Mouse (Mus musculus) liver, postnatal 0 days (tissue): ENCODE data around the gene Krt80. TPM values are rescaled to one million over a fixed set of nuclear protein-coding genes. Genes with fewer than 3 reads are reported as not detected.

Experiments used
- ATAC-seq: fragments of 200-750 bp; cut with Nextera tagmentation; 2 replicates; pipeline ENCODE4 v1.8.0; 2017; ENCODE audit warnings: mild to moderate bottlenecking, moderate library complexity
- DNase-seq: peaks from one replicate; pipeline ENCODE4 v3.0.0-alpha.2; 2016
- H3K27ac ChIP-seq: fragments of 300-500 bp; sonication (generic); 2 replicates; pipeline ENCODE4 v1.5.1; 2014; ENCODE audit warnings: antibody characterized with exemption, moderate library complexity, mild to moderate bottlenecking, low read depth
- H3K27me3 ChIP-seq: fragments of 300-500 bp; sonication (generic); 2 replicates; pipeline ENCODE4 v1.6.1; 2014; ENCODE audit warnings: low read length, control low read depth, mixed read lengths; ENCODE audit not compliant: insufficient read depth
- H3K36me3 ChIP-seq: fragments of 300-500 bp; sonication (generic); replicated peaks from 2 replicates; pipeline ENCODE4 v1.6.1; 2014; ENCODE audit warnings: mild to moderate bottlenecking, control low read depth, low read length, moderate library complexity, mixed read lengths; ENCODE audit not compliant: insufficient read depth
- H3K4me1 ChIP-seq: fragments of 300-500 bp; sonication (generic); 2 replicates; pipeline ENCODE4 v1.6.1; 2014; ENCODE audit warnings: antibody characterized with exemption, mild to moderate bottlenecking, control low read depth; ENCODE audit not compliant: insufficient read depth
- H3K4me2 ChIP-seq: fragments of 300-500 bp; sonication (generic); 2 replicates; pipeline ENCODE4 v1.6.1; 2014; ENCODE audit warnings: low read depth, mild to moderate bottlenecking, low read length, moderate library complexity, mixed read lengths
- H3K4me3 ChIP-seq: fragments of 300-500 bp; sonication (generic); 2 replicates; pipeline ENCODE4 v1.5.1; 2014; ENCODE audit warnings: low read depth, low read length
- H3K9ac ChIP-seq: fragments of 300-500 bp; sonication (generic); replicated peaks from 2 replicates; pipeline ENCODE4 v1.6.1; 2014; ENCODE audit warnings: mild to moderate bottlenecking, moderate library complexity
- H3K9me3 ChIP-seq: fragments of 300-500 bp; sonication (generic); 2 replicates; pipeline ENCODE4 v1.6.1; 2016; ENCODE audit warnings: mild to moderate bottlenecking, control low read depth, low read length, mixed read lengths
- CTCF ChIP-seq: sonication (generic); IDR thresholded peaks from 2 replicates; pipeline ENCODE4 v1.5.1; 2016; ENCODE audit warnings: antibody characterized with exemption, low read depth
- EP300 ChIP-seq: IDR thresholded peaks from 2 replicates; pipeline ENCODE4 v1.6.1; 2016; ENCODE audit warnings: antibody characterized with exemption, low read depth, mild to moderate bottlenecking
- WGBS: fragments of 180-500 bp; shearing (Covaris S2); extraction: QIAGEN DNeasy Blood & Tissue Kit; methylation state at CpG from one replicate; pipeline ENCODE4 v1.1.7; 2014; ENCODE audit not compliant: insufficient replicate concordance; 5-methylcytosine and 5-hydroxymethylcytosine counted together
- polyA plus RNA-seq: library from polyadenylated mRNA; unstranded; fragments of >200 nt; fragmentation: Nextera tagmentation; extraction: Ambion mirVana; gene quantifications from 2 replicates; pipeline ENCODE4 v1.2.1, GENCODE M21; 2015

The Krt80 gene
- polyA plus RNA-seq, 1 experiment from 2014 or later: 0.38 TPM

GRCm38 (mm10) chr15:101366926-101367325 lies 3.0 kb downstream of the Krt80 start:
- no peak for DNase-seq
- Histone ChIP-seq H3K4me1 (no peaks in the 10 kb centered on the region), H3K36me3 (no peaks in the 10 kb centered on the region), H3K4me3 (no peak overlapping the region), H3K9ac (no peak overlapping the region), H3K9me3 (no peaks in the 10 kb centered on the region), H3K27ac (no peak overlapping the region), H3K4me2 (no peak overlapping the region), H3K27me3 (peaks cover 5% of the 10 kb centered on the region)
- TF ChIP-seq EP300: no peak
- TF ChIP-seq CTCF: no peak
- WGBS: 78% methylated on average over 2 of the region's 2 CpGs
- no peak for ATAC-seq

DNA sequence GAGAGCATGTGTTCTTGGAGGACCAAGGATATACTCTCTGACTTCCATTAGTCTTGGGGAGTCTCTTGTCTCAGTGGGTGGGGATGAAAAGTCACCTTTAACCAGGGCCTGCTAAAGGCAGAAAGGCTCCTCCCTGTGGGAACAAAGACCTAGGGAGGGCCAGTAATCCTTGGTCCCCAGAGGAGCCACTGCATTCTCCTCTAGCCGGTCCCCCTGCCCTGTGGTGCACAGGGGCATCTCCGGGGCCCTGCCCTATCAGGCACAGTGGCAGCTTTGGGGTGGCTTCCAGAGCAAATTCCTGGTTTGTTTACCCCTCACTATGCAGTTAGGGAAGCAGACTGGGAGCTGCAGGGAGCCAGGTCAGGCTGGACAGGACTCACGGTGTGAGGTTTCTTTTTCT lies 3.5 kb downstream of the Krt80 start:
- Histone ChIP-seq H3K27me3 (peaks cover 5% of the 10 kb centered on the region), H3K36me3 (no peaks in the 10 kb centered on the region), H3K9me3 (no peaks in the 10 kb centered on the region), H3K4me1 (no peaks in the 10 kb centered on the region), H3K9ac (no peak overlapping the region), H3K4me3 (no peak overlapping the region), H3K4me2 (no peak overlapping the region), H3K27ac (no peak overlapping the region)
- DNase-seq (no peak), ATAC-seq (no peak)
- WGBS: 60% methylated on average over 3 of the region's 3 CpGs
- TF ChIP-seq CTCF (no peak), EP300 (no peak)

GRCm38 (mm10) chr15:101365721-101366120 lies 4.2 kb downstream of the Krt80 start:
- H3K4me2 ChIP-seq: no peak overlapping the region
- H3K4me1 ChIP-seq: no peaks in the 10 kb centered on the region
- ATAC-seq: no peak
- peaks cover 5% of the 10 kb centered on the region for H3K27me3 ChIP-seq
- no peaks in the 10 kb centered on the region for H3K36me3 ChIP-seq
- H3K9ac ChIP-seq: no peak overlapping the region
- no peak for DNase-seq
- TF ChIP-seq CTCF (no peak), EP300 (no peak)
- H3K27ac ChIP-seq: no peak overlapping the region
- H3K4me3 ChIP-seq: no peak overlapping the region
- 74% methylated on average over 4 of the region's 4 CpGs for WGBS
- H3K9me3 ChIP-seq: no peaks in the 10 kb centered on the region

- Histone ChIP-seq H3K4me1 (no peaks in the 10 kb centered on the region), H3K4me3 (no peak overlapping the region), H3K9me3 (no peaks in the 10 kb centered on the region), H3K4me2 (no peak overlapping the region), H3K27me3 (peaks cover 8% of the 10 kb centered on the region), H3K27ac (no peak overlapping the region), H3K9ac (no peak overlapping the region), H3K36me3 (no peaks in the 10 kb centered on the region)
- TF ChIP-seq CTCF (no peak), EP300 (no peak)
- WGBS: 65% methylated on average over 7 of the region's 7 CpGs
- DNase-seq (no peak), ATAC-seq (no peak)
Measured at GRCm38 (mm10) chr15:101364891-101365671, 4.9 kb downstream of the Krt80 start.

- DNase-seq: no peak
- WGBS: 36% methylated on average over 6 of the region's 6 CpGs
Measured at GRCm38 (mm10) chr15:101364425-101364824, 5.5 kb downstream of the Krt80 start.

GRCm38 (mm10) chr15:101363933-101364332 lies 6.0 kb downstream of the Krt80 start:
- Histone ChIP-seq H3K27me3 (peaks cover 7% of the 10 kb centered on the region), H3K4me2 (no peak overlapping the region), H3K9me3 (no peaks in the 10 kb centered on the region), H3K9ac (no peak overlapping the region), H3K4me3 (no peak overlapping the region), H3K36me3 (no peaks in the 10 kb centered on the region), H3K4me1 (no peaks in the 10 kb centered on the region), H3K27ac (no peak overlapping the region)
- DNase-seq (no peak), ATAC-seq (no peak)
- TF ChIP-seq EP300: no peak
- TF ChIP-seq CTCF: no peak
- WGBS: 52% methylated on average over 6 of the region's 6 CpGs

More at GRCm38 (mm10) chr15:101364425-101364824, 5.5 kb downstream of the Krt80 start:
- Histone ChIP-seq H3K4me3 (no peak overlapping the region), H3K9me3 (no peaks in the 10 kb centered on the region), H3K27ac (no peak overlapping the region), H3K4me2 (no peak overlapping the region), H3K9ac (no peak overlapping the region), H3K4me1 (no peaks in the 10 kb centered on the region), H3K36me3 (no peaks in the 10 kb centered on the region), H3K27me3 (peaks cover 8% of the 10 kb centered on the region)
- ATAC-seq: no peak
- TF ChIP-seq EP300 (no peak), CTCF (no peak)
